Mouse (Mus musculus) liver, postnatal 0 days (tissue): ENCODE results near the gene Cpt1a. TPM values are rescaled to one million over a fixed set of nuclear protein-coding genes. Genes with fewer than 3 reads are reported as not detected.

Source experiments
- ATAC-seq: fragments of 200-750 bp; cut with Nextera tagmentation; 2 replicates; pipeline ENCODE4 v1.8.0; 2017; ENCODE audit warnings: mild to moderate bottlenecking, moderate library complexity
- DNase-seq: peaks from one replicate; pipeline ENCODE4 v3.0.0-alpha.2; 2016
- H3K27ac ChIP-seq: fragments of 300-500 bp; sonication (generic); 2 replicates; pipeline ENCODE4 v1.5.1; 2014; ENCODE audit warnings: antibody characterized with exemption, moderate library complexity, mild to moderate bottlenecking, low read depth
- H3K27me3 ChIP-seq: fragments of 300-500 bp; sonication (generic); 2 replicates; pipeline ENCODE4 v1.6.1; 2014; ENCODE audit warnings: low read length, control low read depth, mixed read lengths; ENCODE audit not compliant: insufficient read depth
- H3K36me3 ChIP-seq: fragments of 300-500 bp; sonication (generic); replicated peaks from 2 replicates; pipeline ENCODE4 v1.6.1; 2014; ENCODE audit warnings: mild to moderate bottlenecking, control low read depth, low read length, moderate library complexity, mixed read lengths; ENCODE audit not compliant: insufficient read depth
- H3K4me1 ChIP-seq: fragments of 300-500 bp; sonication (generic); 2 replicates; pipeline ENCODE4 v1.6.1; 2014; ENCODE audit warnings: antibody characterized with exemption, mild to moderate bottlenecking, control low read depth; ENCODE audit not compliant: insufficient read depth
- H3K4me2 ChIP-seq: fragments of 300-500 bp; sonication (generic); 2 replicates; pipeline ENCODE4 v1.6.1; 2014; ENCODE audit warnings: low read depth, mild to moderate bottlenecking, low read length, moderate library complexity, mixed read lengths
- H3K4me3 ChIP-seq: fragments of 300-500 bp; sonication (generic); 2 replicates; pipeline ENCODE4 v1.5.1; 2014; ENCODE audit warnings: low read depth, low read length
- H3K9ac ChIP-seq: fragments of 300-500 bp; sonication (generic); replicated peaks from 2 replicates; pipeline ENCODE4 v1.6.1; 2014; ENCODE audit warnings: mild to moderate bottlenecking, moderate library complexity
- H3K9me3 ChIP-seq: fragments of 300-500 bp; sonication (generic); 2 replicates; pipeline ENCODE4 v1.6.1; 2016; ENCODE audit warnings: mild to moderate bottlenecking, control low read depth, low read length, mixed read lengths
- CTCF ChIP-seq: sonication (generic); IDR thresholded peaks from 2 replicates; pipeline ENCODE4 v1.5.1; 2016; ENCODE audit warnings: antibody characterized with exemption, low read depth
- EP300 ChIP-seq: IDR thresholded peaks from 2 replicates; pipeline ENCODE4 v1.6.1; 2016; ENCODE audit warnings: antibody characterized with exemption, low read depth, mild to moderate bottlenecking
- WGBS: fragments of 180-500 bp; shearing (Covaris S2); extraction: QIAGEN DNeasy Blood & Tissue Kit; methylation state at CpG from one replicate; pipeline ENCODE4 v1.1.7; 2014; ENCODE audit not compliant: insufficient replicate concordance; 5-methylcytosine and 5-hydroxymethylcytosine counted together
- polyA plus RNA-seq: library from polyadenylated mRNA; unstranded; fragments of >200 nt; fragmentation: Nextera tagmentation; extraction: Ambion mirVana; gene quantifications from 2 replicates; pipeline ENCODE4 v1.2.1, GENCODE M21; 2015

Cpt1a gene
- 139 and 140 TPM in 2 replicates for polyA plus RNA-seq

DNA sequence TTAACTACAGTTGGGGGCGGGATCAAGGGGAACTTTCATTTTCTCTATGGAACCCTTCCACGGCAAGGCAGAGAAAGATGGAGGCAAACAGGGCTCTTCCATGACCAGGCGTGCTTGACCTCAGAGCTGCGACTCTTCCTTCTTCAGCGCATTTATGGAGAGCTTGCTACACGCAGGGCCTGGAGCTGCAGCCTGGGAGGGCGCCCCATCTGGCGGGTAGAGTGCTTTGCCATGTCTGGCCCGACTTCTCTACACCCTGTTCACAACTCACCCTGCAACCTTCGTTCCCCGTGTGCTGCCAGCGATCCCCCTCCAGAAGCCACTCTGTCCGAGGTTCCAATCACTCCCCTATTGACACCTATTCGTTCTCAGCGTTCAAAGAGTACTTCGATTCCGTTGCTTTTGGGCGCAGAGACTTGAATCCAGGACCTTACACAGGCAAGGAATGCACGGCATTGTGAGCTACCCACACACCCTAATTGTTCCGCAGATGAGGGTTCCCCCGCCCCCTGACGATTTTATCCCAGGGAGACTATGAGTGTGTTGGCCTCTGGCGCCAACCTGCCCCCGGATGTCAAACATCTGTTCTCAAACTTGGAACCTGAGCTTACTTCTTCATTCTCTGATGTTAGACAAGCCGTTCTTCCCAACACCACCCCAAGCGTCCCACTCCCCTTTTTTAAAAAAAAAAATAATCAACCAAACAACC, at the start of gene Cpt1a:
Cpt1a (plus strand) TSS at position 74 of the 709 bp plus-strand sequence.
- H3K36me3 ChIP-seq = no peaks in the 10 kb centered on the region
- peaks cover 46% of the 10 kb centered on the region for H3K4me1 ChIP-seq
- no peaks in the 10 kb centered on the region for H3K27me3 ChIP-seq
- peak within 1 kb of the TSS; percentile 95 for H3K27ac ChIP-seq
- peak within 1 kb of the TSS; percentile 82 for H3K4me2 ChIP-seq
- peak within 1 kb of the TSS; percentile 71 for H3K4me3 ChIP-seq
- 4% methylated on average over 26 of the region's 26 CpGs for WGBS
- ATAC-seq (no peak), DNase-seq (peak; percentile 68)
- peak within 1 kb of the TSS; percentile 82 for H3K9ac ChIP-seq
- H3K9me3 ChIP-seq = no peaks in the 10 kb centered on the region
- TF ChIP-seq EP300 = no peak
- TF ChIP-seq CTCF = peak; percentile 73

DNA sequence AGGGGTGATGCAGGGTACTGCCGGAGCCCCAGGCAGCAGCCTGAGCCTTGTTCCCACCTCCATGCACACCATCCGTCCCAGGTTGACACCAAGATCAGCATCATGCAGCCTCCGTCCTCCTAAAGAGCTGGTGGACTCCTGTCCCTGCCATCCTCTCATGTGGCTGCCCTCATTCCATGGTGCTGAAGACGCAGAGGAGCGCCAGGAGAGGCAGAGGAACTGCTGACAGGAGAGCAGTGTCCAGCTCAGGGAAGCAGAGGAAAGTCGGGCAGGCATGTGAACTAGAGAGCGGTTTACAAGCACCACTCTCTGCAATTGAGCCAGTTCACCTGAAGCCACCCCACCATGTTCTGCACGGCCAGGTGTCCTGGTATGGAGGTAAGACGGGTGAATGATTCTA, 48.8 kb upstream of the Cpt1a start:
- ATAC-seq (no peak), DNase-seq (no peak)
- no peak overlapping the region for H3K4me3 ChIP-seq
- H3K9me3 ChIP-seq = no peaks in the 10 kb centered on the region
- H3K4me1 ChIP-seq = no peaks in the 10 kb centered on the region
- H3K27me3 ChIP-seq = no peaks in the 10 kb centered on the region
- no peak overlapping the region for H3K4me2 ChIP-seq
- H3K36me3 ChIP-seq = peaks cover 28% of the 10 kb centered on the region
- H3K27ac ChIP-seq = no peak overlapping the region
- H3K9ac ChIP-seq = no peak overlapping the region
- TF ChIP-seq CTCF (no peak), EP300 (no peak)
- 85% methylated on average over 9 of the region's 9 CpGs for WGBS

- ATAC-seq (no peak), DNase-seq (no peak)
- Histone ChIP-seq H3K9ac (no peak overlapping the region), H3K4me1 (no peaks in the 10 kb centered on the region), H3K27me3 (no peaks in the 10 kb centered on the region), H3K4me2 (no peak overlapping the region), H3K36me3 (peaks cover 30% of the 10 kb centered on the region), H3K4me3 (no peak overlapping the region), H3K9me3 (no peaks in the 10 kb centered on the region), H3K27ac (no peak overlapping the region)
- WGBS = 74% methylated on average over 3 of the region's 3 CpGs
- no peak for TF ChIP-seq EP300
- no peak for TF ChIP-seq CTCF
These were observed 46.3 kb upstream of the Cpt1a start for GRCm38 (mm10) chr19:3275744-3276365.

- ATAC-seq (no peak), DNase-seq (no peak)
- Histone ChIP-seq H3K27me3 (no peaks in the 10 kb centered on the region), H3K9ac (peak overlapping the region; percentile 81), H3K4me2 (peak overlapping the region; percentile 92), H3K36me3 (peaks cover 26% of the 10 kb centered on the region), H3K4me1 (peaks cover 15% of the 10 kb centered on the region), H3K9me3 (no peaks in the 10 kb centered on the region), H3K27ac (no peak overlapping the region), H3K4me3 (peak overlapping the region; percentile 83)
- TF ChIP-seq CTCF (no peak), EP300 (no peak)
- WGBS = 61% methylated on average over 4 of the region's 4 CpGs
These were observed 40.2 kb upstream of the Cpt1a start for GRCm38 (mm10) chr19:3281886-3282285.

GRCm38 (mm10) chr19:3282572-3283467, 39.3 kb upstream of the Cpt1a start, which contains the start of the genes Mrpl21 and Ighmbp2:
Gene Mrpl21 (plus strand): TSS chr19:3282901.
Gene Ighmbp2 (minus strand): TSS chr19:3283017.
- Histone ChIP-seq H3K4me1 (peaks cover 15% of the 10 kb centered on the region), H3K4me3 (peak within 1 kb of the TSS; percentile 83), H3K4me2 (peak within 1 kb of the TSS; percentile 92), H3K36me3 (peaks cover 27% of the 10 kb centered on the region), H3K9ac (peak within 1 kb of the TSS; percentile 81), H3K27ac (peak within 1 kb of the TSS; percentile 74), H3K27me3 (no peaks in the 10 kb centered on the region), H3K9me3 (no peaks in the 10 kb centered on the region)
- DNase-seq = peak; percentile 91
- 1% methylated on average over 49 of the region's 49 CpGs for WGBS
- TF ChIP-seq CTCF = no peak
- no peak for TF ChIP-seq EP300
- peak; percentile 96 for ATAC-seq

- ATAC-seq = no peak
- 89% methylated on average over 1 of the region's 1 CpGs for WGBS
These were observed 33.1 kb upstream of the Cpt1a start for GRCm38 (mm10) chr19:3289006-3289405.

More at GRCm38 (mm10) chr19:3289006-3289405, 33.1 kb upstream of the Cpt1a start:
- Histone ChIP-seq H3K9ac (no peak overlapping the region), H3K4me1 (no peaks in the 10 kb centered on the region), H3K27me3 (no peaks in the 10 kb centered on the region), H3K4me3 (no peak overlapping the region), H3K9me3 (no peaks in the 10 kb centered on the region), H3K4me2 (no peak overlapping the region), H3K27ac (no peak overlapping the region), H3K36me3 (peaks cover 39% of the 10 kb centered on the region)
- no peak for DNase-seq
- no peak for TF ChIP-seq CTCF
- no peak for TF ChIP-seq EP300
